In genomic region chr11:3538341-3538740, GRCm38 (mm10) we compare ENCODE assay signal across 8 mouse cellular contexts. TPM values are rescaled to one million over a fixed set of nuclear protein-coding genes. Genes with fewer than 3 reads are reported as not detected.
A peak's percentile ranks its signal among the peaks of the same experiment; 100 is the strongest.
DNase-seq lines count a peak whose midpoint lies in the region; ATAC-seq and TF ChIP-seq lines count a peak whose summit lies in the region.

No protein-coding gene starts in this region.

- H3K9me3 ChIP-seq in erythroblast, embryonic 14.5 days (ENCODE audit: control insufficient read depth, low read length) = no peaks in the 10 kb centered on the region
- H3K9me3 ChIP-seq in forebrain, embryonic 14.5 days (replicated peaks; ENCODE audit: control insufficient read depth, low read length) = no peaks in the 10 kb centered on the region
- H3K9me3 ChIP-seq in liver, embryonic 14.5 days (ENCODE audit: control insufficient read depth, low read length) = no peaks in the 10 kb centered on the region

- peak overlapping the region; percentile 62 for H3ac ChIP-seq in C2C12 (ENCODE audit: control insufficient read depth, insufficient read length, low read depth)

- H3K4me2 ChIP-seq in forebrain, embryonic 14.5 days (ENCODE audit: low read length) = peak overlapping the region; percentile 64
- H3K4me2 ChIP-seq in liver, embryonic 14.5 days (ENCODE audit: low read depth) = peak overlapping the region; percentile 68

- H3K4me3 ChIP-seq in erythroblast, embryonic 14.5 days (replicated peaks) = peak overlapping the region; percentile 66
- H3K4me3 ChIP-seq in C2C12 (ENCODE audit: insufficient read depth, poor library complexity, severe bottlenecking) = peak overlapping the region; percentile 65
- H3K4me3 ChIP-seq in forebrain, embryonic 14.5 days (ENCODE audit: low read depth, low read length) = peak overlapping the region; percentile 40
- H3K4me3 ChIP-seq in liver, embryonic 14.5 days (ENCODE audit: insufficient read depth in 1 of 2, low read depth in 2 of 2, low read length in 2 of 2) = peak overlapping the region; percentile 50 to 68

- no peak for DNase-seq in forebrain, embryonic 14.5 days (ENCODE audit: low spot score)
- no peak for DNase-seq in liver, embryonic 14.5 days (ENCODE audit: low read depth in 3 of 3, low spot score in 3 of 3)
- no peak for DNase-seq in B cell, adult 2 months
- no peak for DNase-seq in layer of hippocampus, adult 18-20 months (ENCODE audit: low spot score in 2 of 2)
- DNase-seq in left cerebral cortex, postnatal 14 days (ENCODE audit: low spot score in 2 of 2) = no peak

- no peak overlapping the region for H3K27ac ChIP-seq in forebrain, embryonic 14.5 days (ENCODE audit: low read depth, low read length)
- no peak overlapping the region for H3K27ac ChIP-seq in liver, embryonic 14.5 days

- H3K27me3 ChIP-seq in erythroblast, embryonic 14.5 days (ENCODE audit: control insufficient read depth) = no peaks in the 10 kb centered on the region; the same call in 1 of the 2 replicates
- H3K27me3 ChIP-seq in C2C12 (ENCODE audit: control insufficient read depth, insufficient read depth, insufficient read length) = no peaks in the 10 kb centered on the region
- no peaks in the 10 kb centered on the region for H3K27me3 ChIP-seq in forebrain, embryonic 14.5 days (replicated peaks; ENCODE audit: control insufficient read depth, insufficient read depth, low read length)
- H3K27me3 ChIP-seq in liver, embryonic 14.5 days (ENCODE audit: control insufficient read depth, insufficient read depth, low read length) = no peaks in the 10 kb centered on the region

- no peak for TF ChIP-seq CTCF in C2C12 (IDR thresholded peaks at IDR 0.05; ENCODE audit: control insufficient read depth, insufficient read depth, insufficient read length)
- no peak for TF ChIP-seq CTCF in liver, embryonic 14.5 days (IDR thresholded peaks at IDR 0.05; ENCODE audit: low read depth)

- no peaks in the 10 kb centered on the region; the same call in 1 of the 2 replicates for H3K36me3 ChIP-seq in erythroblast, embryonic 14.5 days (ENCODE audit: control insufficient read depth)
- H3K36me3 ChIP-seq in C2C12 (ENCODE audit: control insufficient read depth, insufficient read depth) = peaks cover 26% of the 10 kb centered on the region
- H3K36me3 ChIP-seq in forebrain, embryonic 14.5 days (ENCODE audit: control insufficient read depth, insufficient read depth, low read length) = no peaks in the 10 kb centered on the region
- no peaks in the 10 kb centered on the region for H3K36me3 ChIP-seq in liver, embryonic 14.5 days (replicated peaks; ENCODE audit: control insufficient read depth, insufficient read depth, low read depth)

- intact Hi-C loops in left cerebral cortex, postnatal 14 days (cut with DNase I) = loop anchor here (5.0 kb wide), 2 partner anchors 149 to 249 kb away; no protein-coding TSS in a partner anchor

- H3K79me2 ChIP-seq in C2C12 (ENCODE audit: control insufficient read depth, insufficient read depth) = peaks cover 32% of the 10 kb centered on the region

- 60% methylated on average over 4 of the region's 4 CpGs for WGBS in forebrain, embryonic 14.5 days
- WGBS in liver, embryonic 14.5 days (ENCODE audit: insufficient replicate concordance) = 38% methylated on average over 4 of the region's 4 CpGs

- ATAC-seq in erythroblast, adult 5-6 weeks (replicated peaks; ENCODE audit: low FRiP score, poor library complexity, severe bottlenecking) = no peak
- no peak for ATAC-seq in forebrain, embryonic 14.5 days
- no peak for ATAC-seq in liver, embryonic 14.5 days (ENCODE audit: insufficient read depth)

- H3K79me3 ChIP-seq in C2C12 (ENCODE audit: low read depth) = peaks cover 25% of the 10 kb centered on the region

- H3K4me1 ChIP-seq in erythroblast, embryonic 14.5 days (ENCODE audit: control insufficient read depth) = peaks cover 38% of the 10 kb centered on the region
- peaks cover 4% of the 10 kb centered on the region; the same call in 1 of the 2 replicates for H3K4me1 ChIP-seq in forebrain, embryonic 14.5 days (ENCODE audit: control insufficient read depth, insufficient read depth, low read length)
- peaks cover 0 to 10% of the 10 kb centered on the region in 2 experiments; a peak in 3 of 4 replicates for H3K4me1 ChIP-seq in liver, embryonic 14.5 days (replicated peaks; ENCODE audit: control insufficient read depth in 2 of 2, insufficient read depth in 2 of 2, low read length in 1 of 2)

- H3K9ac ChIP-seq in forebrain, embryonic 14.5 days (ENCODE audit: low read length) = peak overlapping the region; percentile 64
- H3K9ac ChIP-seq in liver, embryonic 14.5 days (replicated peaks) = peak overlapping the region; percentile 39

- TF ChIP-seq EP300 in liver, embryonic 14.5 days (IDR thresholded peaks at IDR 0.05; ENCODE audit: low read depth) = no peak

TF ChIP-seq in C2C12, 6 proteins besides CTCF, POLR2A, EP300 and RAD21:
- TF ChIP-seq MAX (IDR thresholded peaks at IDR 0.05) = no peak
- TF ChIP-seq FOSL1 (IDR thresholded peaks at IDR 0.05; ENCODE audit: insufficient read depth, low read length, poor library complexity, severe bottlenecking) = no peak
- TF ChIP-seq MYOG (IDR thresholded peaks at IDR 0.05; ENCODE audit: control insufficient read depth, extremely low read depth, insufficient read length) = no peak
- no peak for TF ChIP-seq USF1 (IDR thresholded peaks at IDR 0.05; ENCODE audit: low read depth)
- TF ChIP-seq MYOD1 (IDR thresholded peaks at IDR 0.05; ENCODE audit: control insufficient read depth, insufficient read length, low read depth) = no peak

RNA-seq across cellular contexts. Expression of gene Smtn, which starts 2.1 kb away (rescaled TPM):
- polyA plus RNA-seq in erythroblast, embryonic 14.5 days (2012) = 0.65 and 0.67 TPM in 2 replicates
- 4.2 and 13.6 TPM in 2 replicates for total RNA-seq in erythroblast, adult 5-6 weeks (2015; ENCODE audit: low replicate concordance)
- total RNA-seq in erythroblast, adult 5-6 weeks (2017; ENCODE audit: low replicate concordance) = 2.0 and 2.7 TPM in 2 replicates
- 45.9 TPM for polyA plus RNA-seq in C2C12 (2012; fragmentation: generic; extraction: Trizol)
- 11.6 and 16.4 TPM in 2 replicates for polyA plus RNA-seq in forebrain, embryonic 14.5 days (2014; fragmentation: Nextera tagmentation; extraction: Ambion mirVana)
- 3.3 and 4.5 TPM in 2 replicates for polyA plus RNA-seq in liver, embryonic 14.5 days (2012; rRNA removed)
- 7.4 and 8.7 TPM in 2 replicates for polyA plus RNA-seq in liver, embryonic 14.5 days (2014; fragmentation: Nextera tagmentation; extraction: Ambion mirVana)
- 1 to 10 TPM; 7.7 to 8.2 TPM for total RNA-seq in layer of hippocampus, adult 18-20 months (2021)
- 10 to 100 TPM; 10.8 to 13.1 TPM for total RNA-seq in left cerebral cortex, postnatal 14 days (2021)

RNA-seq across cellular contexts. Expression of gene Selenom, which starts 23.9 kb away (rescaled TPM):
- 0.37 and 0.41 TPM in 2 replicates for polyA plus RNA-seq in erythroblast, embryonic 14.5 days (2012)
- total RNA-seq in erythroblast, adult 5-6 weeks (2015; ENCODE audit: low replicate concordance) = not detected in 2 replicates
- total RNA-seq in erythroblast, adult 5-6 weeks (2017; ENCODE audit: low replicate concordance) = 1.5 TPM in 1 of 2 replicates, not detected in the other
- 77.0 TPM for polyA plus RNA-seq in C2C12 (2012; fragmentation: generic; extraction: Trizol)
- polyA plus RNA-seq in forebrain, embryonic 14.5 days (2014; fragmentation: Nextera tagmentation; extraction: Ambion mirVana) = 42.0 and 49.1 TPM in 2 replicates
- 8.5 and 12.2 TPM in 2 replicates for polyA plus RNA-seq in liver, embryonic 14.5 days (2012; rRNA removed)
- 9.4 and 10.3 TPM in 2 replicates for polyA plus RNA-seq in liver, embryonic 14.5 days (2014; fragmentation: Nextera tagmentation; extraction: Ambion mirVana)
- total RNA-seq in layer of hippocampus, adult 18-20 months (2021) = 100 to 1,000 TPM; 194 to 199 TPM
- 100 to 1,000 TPM; 156 to 170 TPM for total RNA-seq in left cerebral cortex, postnatal 14 days (2021)

RNA-seq across cellular contexts. Expression of gene Inpp5j, which starts 33.7 kb away (rescaled TPM):
- polyA plus RNA-seq in erythroblast, embryonic 14.5 days (2012) = 0.01 TPM in 1 of 2 replicates, not detected in the other
- total RNA-seq in erythroblast, adult 5-6 weeks (2015; ENCODE audit: low replicate concordance) = 0.38 and 2.5 TPM in 2 replicates
- total RNA-seq in erythroblast, adult 5-6 weeks (2017; ENCODE audit: low replicate concordance) = 0.34 and 0.42 TPM in 2 replicates
- 0.09 TPM for polyA plus RNA-seq in C2C12 (2012; fragmentation: generic; extraction: Trizol)
- polyA plus RNA-seq in forebrain, embryonic 14.5 days (2014; fragmentation: Nextera tagmentation; extraction: Ambion mirVana) = 1.4 and 2.1 TPM in 2 replicates
- 0.23 and 0.31 TPM in 2 replicates for polyA plus RNA-seq in liver, embryonic 14.5 days (2012; rRNA removed)
- 0.27 and 0.38 TPM in 2 replicates for polyA plus RNA-seq in liver, embryonic 14.5 days (2014; fragmentation: Nextera tagmentation; extraction: Ambion mirVana)
- 10 to 100 TPM; 79.2 to 82.5 TPM for total RNA-seq in layer of hippocampus, adult 18-20 months (2021)
- total RNA-seq in left cerebral cortex, postnatal 14 days (2021) = 10 to 100 TPM; 51.7 to 53.4 TPM

RNA-seq across cellular contexts. Expression of gene Pla2g3, which starts 50.3 kb away (rescaled TPM):
- polyA plus RNA-seq in erythroblast, embryonic 14.5 days (2012) = 0.01 TPM in 1 of 2 replicates, not detected in the other
- total RNA-seq in erythroblast, adult 5-6 weeks (2015; ENCODE audit: low replicate concordance) = not detected in 2 replicates
- 0.28 TPM in 1 of 2 replicates, not detected in the other for total RNA-seq in erythroblast, adult 5-6 weeks (2017; ENCODE audit: low replicate concordance)
- 0.21 TPM for polyA plus RNA-seq in C2C12 (2012; fragmentation: generic; extraction: Trizol)
- 0.44 and 0.59 TPM in 2 replicates for polyA plus RNA-seq in forebrain, embryonic 14.5 days (2014; fragmentation: Nextera tagmentation; extraction: Ambion mirVana)
- 0.06 and 0.11 TPM in 2 replicates for polyA plus RNA-seq in liver, embryonic 14.5 days (2012; rRNA removed)
- polyA plus RNA-seq in liver, embryonic 14.5 days (2014; fragmentation: Nextera tagmentation; extraction: Ambion mirVana) = 0.04 and 0.13 TPM in 2 replicates
- 1 to 10 TPM; 2.3 to 2.9 TPM for total RNA-seq in layer of hippocampus, adult 18-20 months (2021)
- 1 to 10 TPM; 3.6 to 7.2 TPM for total RNA-seq in left cerebral cortex, postnatal 14 days (2021)
